Mouse (Mus musculus) limb, embryonic 11.5 days (tissue): ENCODE data around the gene Adamtsl1. TPM values are rescaled to one million over a fixed set of nuclear protein-coding genes. Genes with fewer than 3 reads are reported as not detected.

ENCODE experiments used
- ATAC-seq: fragments of 200-750 bp; cut with Nextera tagmentation; 2 replicates; pipeline ENCODE4 v1.8.0; 2017; ENCODE audit warnings: low read depth; ENCODE audit not compliant: insufficient number of reproducible peaks, low FRiP score, low TSS enrichment
- DNase-seq: peaks from one replicate; pipeline ENCODE4 v3.0.0-alpha.2; 2015; ENCODE audit warnings: low spot score
- H3K27ac ChIP-seq: fragments of 300-500 bp; sonication (generic); replicated peaks from 2 replicates; pipeline ENCODE4 v1.5.1; 2014; ENCODE audit warnings: low read depth, mild to moderate bottlenecking, low read length
- H3K27me3 ChIP-seq: fragments of 300-500 bp; sonication (generic); 2 replicates; pipeline ENCODE4 v1.6.1; 2014; ENCODE audit warnings: mild to moderate bottlenecking, low read length, mixed read lengths; ENCODE audit not compliant: control insufficient read depth, insufficient read depth
- H3K36me3 ChIP-seq: fragments of 300-500 bp; sonication (generic); 2 replicates; pipeline ENCODE4 v1.6.1; 2014; ENCODE audit warnings: mild to moderate bottlenecking, low read length, moderate library complexity, mixed read lengths; ENCODE audit not compliant: control insufficient read depth, insufficient read depth
- H3K4me1 ChIP-seq: fragments of 300-500 bp; sonication (generic); 2 replicates; pipeline ENCODE4 v1.6.1; 2014; ENCODE audit warnings: low read length, mixed read lengths; ENCODE audit not compliant: control insufficient read depth, insufficient read depth
- H3K4me2 ChIP-seq: fragments of 300-500 bp; sonication (generic); 2 replicates; pipeline ENCODE4 v1.6.1; 2014; ENCODE audit warnings: low read depth, mild to moderate bottlenecking, moderate library complexity; ENCODE audit not compliant: severe bottlenecking
- H3K4me3 ChIP-seq: fragments of 300-500 bp; sonication (generic); 2 replicates; pipeline ENCODE4 v1.5.1; 2014; ENCODE audit warnings: low read depth, low read length
- H3K9ac ChIP-seq: fragments of 300-500 bp; sonication (generic); 2 replicates; pipeline ENCODE4 v1.6.1; 2014; ENCODE audit warnings: mild to moderate bottlenecking, low read length
- H3K9me3 ChIP-seq: fragments of 300-500 bp; sonication (generic); 2 replicates; pipeline ENCODE4 v1.6.1; 2016; ENCODE audit warnings: low read length; ENCODE audit not compliant: control insufficient read depth
- WGBS: fragments of 180-500 bp; shearing (Covaris S2); extraction: QIAGEN DNeasy Blood & Tissue Kit; methylation state at CpG from one replicate; pipeline ENCODE4 v1.1.7; 2014; 5-methylcytosine and 5-hydroxymethylcytosine counted together
- polyA plus RNA-seq: library from polyadenylated mRNA; unstranded; fragments of >200 nt; fragmentation: Nextera tagmentation; extraction: Ambion mirVana; gene quantifications from 2 replicates; pipeline ENCODE4 v1.2.1, GENCODE M21; 2014

Adamtsl1 gene
- polyA plus RNA-seq, 1 experiment from 2014 or later = 5.8 TPM

GRCm38 (mm10) chr4:85823952-85824704 lies 310.2 kb downstream of the Adamtsl1 start:
- DNase-seq (no peak), ATAC-seq (no peak)
- Histone ChIP-seq H3K4me2 (no peak overlapping the region), H3K4me1 (no peaks in the 10 kb centered on the region), H3K27me3 (no peaks in the 10 kb centered on the region), H3K9me3 (no peaks in the 10 kb centered on the region), H3K36me3 (no peaks in the 10 kb centered on the region), H3K4me3 (no peak overlapping the region), H3K27ac (no peak overlapping the region), H3K9ac (no peak overlapping the region)
- WGBS = 71% methylated on average over 8 of the region's 8 CpGs

DNA sequence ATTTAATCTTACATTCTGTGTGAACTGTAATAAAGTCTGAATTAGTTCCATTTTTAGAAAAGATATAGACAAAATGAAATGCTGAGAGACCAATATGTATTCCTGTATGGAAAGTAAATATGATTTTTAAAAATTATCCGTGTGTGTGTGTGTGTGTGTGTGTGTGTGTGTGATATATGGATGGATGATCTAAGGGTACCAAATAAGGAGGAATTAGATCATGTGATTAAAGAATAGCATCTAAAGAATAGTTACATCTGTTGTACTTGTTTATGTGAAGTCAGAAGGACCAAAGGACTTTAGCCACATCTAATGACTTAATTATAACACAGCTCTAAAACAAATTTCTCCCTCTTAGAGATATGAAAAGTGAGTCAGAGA lies 310.7 kb downstream of the Adamtsl1 start:
- Histone ChIP-seq H3K4me1 (no peaks in the 10 kb centered on the region; the same call in 1 of the 2 replicates), H3K9me3 (no peaks in the 10 kb centered on the region), H3K36me3 (no peaks in the 10 kb centered on the region), H3K27ac (no peak overlapping the region), H3K4me2 (no peak overlapping the region), H3K4me3 (no peak overlapping the region), H3K9ac (no peak overlapping the region), H3K27me3 (no peaks in the 10 kb centered on the region)
- DNase-seq (no peak), ATAC-seq (no peak)
- WGBS = 88% methylated on average over 1 of the region's 1 CpGs

DNA sequence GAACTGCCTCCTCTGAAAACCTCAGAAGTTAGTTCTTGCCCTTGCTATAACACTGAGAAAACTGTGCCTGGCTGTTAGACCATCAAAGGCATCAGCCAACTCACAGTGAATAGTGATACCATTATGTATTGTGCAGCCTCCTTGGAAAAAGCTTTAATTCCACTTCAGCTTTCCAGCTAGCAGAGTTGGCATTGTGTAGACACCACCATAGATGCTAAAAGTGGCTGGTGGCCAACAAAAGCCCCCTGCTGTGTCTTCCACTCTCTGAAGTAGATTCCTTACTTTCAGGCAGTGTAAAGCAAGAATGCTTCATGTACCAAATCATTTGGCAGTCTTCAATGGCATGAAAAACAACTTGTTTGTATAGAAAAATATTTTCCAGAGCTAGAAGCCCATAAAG lies 323.1 kb downstream of the Adamtsl1 start:
- no peak overlapping the region for H3K27ac ChIP-seq
- no peak overlapping the region for H3K4me2 ChIP-seq
- no peaks in the 10 kb centered on the region for H3K9me3 ChIP-seq
- H3K36me3 ChIP-seq = no peaks in the 10 kb centered on the region
- ATAC-seq (no peak), DNase-seq (no peak)
- H3K4me3 ChIP-seq = no peak overlapping the region
- no peak overlapping the region for H3K9ac ChIP-seq
- H3K4me1 ChIP-seq = peaks cover 5% of the 10 kb centered on the region; the same call in 1 of the 2 replicates
- no peaks in the 10 kb centered on the region for H3K27me3 ChIP-seq

DNA sequence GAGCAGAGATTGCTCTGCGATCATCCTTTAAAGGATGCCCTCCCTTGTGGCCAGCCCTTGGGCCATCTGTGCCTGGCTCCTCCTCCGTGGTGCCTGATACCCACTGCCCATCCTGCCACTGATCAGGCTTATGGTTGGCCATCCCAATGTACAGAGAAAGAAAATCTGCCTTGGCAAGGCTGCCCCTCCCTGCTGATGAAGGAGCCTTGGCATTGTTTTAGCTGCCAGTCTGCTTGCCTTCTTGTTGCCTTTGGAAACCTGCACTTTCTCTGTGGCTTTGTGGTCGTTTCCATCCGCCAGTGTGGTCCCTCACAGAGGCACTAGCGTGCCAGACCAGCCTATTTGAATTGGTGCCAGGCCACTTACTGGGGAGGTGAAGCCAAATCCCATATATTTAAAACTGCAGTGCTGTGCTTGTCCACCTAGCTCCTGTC lies 323.6 kb downstream of the Adamtsl1 start:
- Histone ChIP-seq H3K4me2 (no peak overlapping the region), H3K4me1 (peaks cover 5% of the 10 kb centered on the region; the same call in 1 of the 2 replicates), H3K9me3 (no peaks in the 10 kb centered on the region), H3K4me3 (no peak overlapping the region), H3K27ac (no peak overlapping the region), H3K27me3 (no peaks in the 10 kb centered on the region), H3K36me3 (no peaks in the 10 kb centered on the region), H3K9ac (no peak overlapping the region)
- WGBS = 62% methylated on average over 5 of the region's 5 CpGs
- DNase-seq (no peak), ATAC-seq (no peak)

DNA sequence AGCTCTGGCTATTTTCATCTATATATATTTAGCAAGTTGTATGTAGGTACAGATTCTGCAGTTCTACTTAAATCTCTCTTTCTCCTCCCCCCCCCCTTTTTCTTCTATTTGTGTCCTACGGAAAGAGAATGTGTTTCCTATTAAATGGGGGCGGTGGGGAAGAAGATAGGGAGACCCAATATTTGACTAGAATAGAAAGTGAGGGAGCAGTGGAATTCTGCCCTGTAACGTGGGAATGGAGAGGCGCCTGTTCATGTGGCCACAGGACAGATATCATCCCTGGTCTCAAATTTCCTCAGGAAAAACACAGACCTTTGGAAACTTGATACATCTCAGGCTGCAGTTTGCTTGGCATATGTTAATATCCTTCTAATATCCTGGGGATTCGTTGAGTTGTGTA lies 324.1 kb downstream of the Adamtsl1 start:
- H3K4me3 ChIP-seq = no peak overlapping the region
- no peak overlapping the region for H3K27ac ChIP-seq
- no peaks in the 10 kb centered on the region for H3K36me3 ChIP-seq
- H3K9ac ChIP-seq = no peak overlapping the region
- H3K9me3 ChIP-seq = no peaks in the 10 kb centered on the region
- H3K4me2 ChIP-seq = no peak overlapping the region
- ATAC-seq (no peak), DNase-seq (no peak)
- peaks cover 5% of the 10 kb centered on the region; the same call in 1 of the 2 replicates for H3K4me1 ChIP-seq
- no peaks in the 10 kb centered on the region for H3K27me3 ChIP-seq
- WGBS = 43% methylated on average over 5 of the region's 5 CpGs

DNA sequence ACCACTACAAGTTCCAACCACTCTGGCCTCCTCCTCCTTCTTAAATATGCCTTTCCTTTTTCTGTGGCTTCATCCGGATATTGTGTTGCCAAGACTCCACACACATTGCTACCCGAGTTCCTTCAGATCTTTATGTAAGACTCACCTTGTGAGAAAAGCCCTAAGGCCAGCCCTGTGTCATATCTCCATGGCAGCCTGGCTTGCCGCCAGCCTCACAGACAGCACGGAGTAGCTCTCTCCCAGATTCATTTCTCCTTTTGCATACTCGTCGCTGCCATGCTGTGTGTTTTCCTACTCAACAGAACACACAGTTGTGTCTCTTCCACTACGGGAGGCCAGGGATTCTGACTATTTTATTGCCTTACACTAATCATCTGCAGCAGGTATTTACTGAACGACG lies 328.1 kb downstream of the Adamtsl1 start:
- no peak for ATAC-seq
- 77% methylated on average over 9 of the region's 9 CpGs for WGBS
- Histone ChIP-seq H3K4me3 (no peak overlapping the region), H3K4me1 (peaks cover 5% of the 10 kb centered on the region; the same call in 1 of the 2 replicates), H3K27me3 (no peaks in the 10 kb centered on the region), H3K9ac (no peak overlapping the region), H3K36me3 (no peaks in the 10 kb centered on the region), H3K9me3 (no peaks in the 10 kb centered on the region), H3K27ac (no peak overlapping the region), H3K4me2 (no peak overlapping the region)
- DNase-seq = no peak

DNA sequence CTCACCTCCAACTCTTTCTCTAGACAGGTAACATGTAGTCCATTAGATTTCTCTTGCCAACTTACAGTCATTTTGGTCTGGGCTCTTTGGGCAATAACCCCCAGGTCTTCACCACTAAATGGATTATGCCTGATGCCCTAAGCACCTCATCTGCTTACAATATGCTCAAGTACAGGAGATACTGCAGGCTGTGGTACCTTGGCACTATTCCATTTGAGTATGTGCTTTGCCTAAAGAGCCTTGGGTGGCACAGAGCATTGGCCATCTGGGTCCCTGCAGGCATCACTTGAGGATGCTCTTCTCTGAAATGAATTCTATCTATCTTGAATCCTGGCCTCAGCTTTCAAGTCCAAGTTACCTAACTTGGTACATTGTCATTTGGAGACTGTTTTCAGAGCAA lies 330.4 kb downstream of the Adamtsl1 start:
- Histone ChIP-seq H3K4me3 (no peak overlapping the region), H3K9ac (no peak overlapping the region), H3K4me1 (no peaks in the 10 kb centered on the region), H3K36me3 (no peaks in the 10 kb centered on the region), H3K27me3 (no peaks in the 10 kb centered on the region), H3K9me3 (no peaks in the 10 kb centered on the region), H3K4me2 (no peak overlapping the region), H3K27ac (no peak overlapping the region)
- ATAC-seq = no peak
- DNase-seq = no peak

- Histone ChIP-seq H3K27me3 (no peaks in the 10 kb centered on the region), H3K27ac (no peak overlapping the region), H3K9ac (no peak overlapping the region), H3K9me3 (no peaks in the 10 kb centered on the region), H3K4me1 (no peaks in the 10 kb centered on the region), H3K4me2 (no peak overlapping the region), H3K4me3 (no peak overlapping the region), H3K36me3 (no peaks in the 10 kb centered on the region)
- DNase-seq = no peak
- ATAC-seq = no peak
- WGBS = 80% methylated on average over 7 of the region's 7 CpGs
These were observed 332.0 kb downstream of the Adamtsl1 start for GRCm38 (mm10) chr4:85845931-85846330.

DNA sequence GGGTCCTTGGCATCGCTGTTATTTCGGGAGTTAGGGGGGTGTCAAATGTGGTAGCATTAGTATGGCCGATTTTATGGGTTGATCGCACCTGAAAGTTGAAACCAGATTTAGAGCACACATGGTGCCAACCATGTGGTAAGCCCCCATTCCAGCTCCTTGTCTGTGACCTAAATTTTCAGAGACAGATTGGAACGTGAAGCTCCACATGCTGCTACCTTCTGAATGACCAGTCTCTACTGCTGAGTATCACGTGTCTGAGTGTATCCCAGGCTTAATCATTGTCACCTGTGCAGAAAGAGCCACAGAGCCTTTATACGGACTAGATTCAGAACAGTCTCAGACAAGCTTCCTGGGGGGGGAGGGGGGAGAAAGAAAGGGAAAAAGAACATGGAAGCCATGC lies 339.4 kb downstream of the Adamtsl1 start:
- no peaks in the 10 kb centered on the region for H3K9me3 ChIP-seq
- H3K27ac ChIP-seq = no peak overlapping the region
- no peaks in the 10 kb centered on the region for H3K36me3 ChIP-seq
- H3K4me3 ChIP-seq = no peak overlapping the region
- no peak overlapping the region for H3K9ac ChIP-seq
- 0 out of 2 replicates have a peak, but pooled peaks cover 3% of the 10 kb centered on the region for H3K4me1 ChIP-seq
- WGBS = 61% methylated on average over 7 of the region's 7 CpGs
- H3K27me3 ChIP-seq = no peaks in the 10 kb centered on the region
- H3K4me2 ChIP-seq = no peak overlapping the region
- no peak for DNase-seq
- no peak for ATAC-seq
